ENCODE assay signal across 19 mouse cellular contexts in the genomic region with DNA sequence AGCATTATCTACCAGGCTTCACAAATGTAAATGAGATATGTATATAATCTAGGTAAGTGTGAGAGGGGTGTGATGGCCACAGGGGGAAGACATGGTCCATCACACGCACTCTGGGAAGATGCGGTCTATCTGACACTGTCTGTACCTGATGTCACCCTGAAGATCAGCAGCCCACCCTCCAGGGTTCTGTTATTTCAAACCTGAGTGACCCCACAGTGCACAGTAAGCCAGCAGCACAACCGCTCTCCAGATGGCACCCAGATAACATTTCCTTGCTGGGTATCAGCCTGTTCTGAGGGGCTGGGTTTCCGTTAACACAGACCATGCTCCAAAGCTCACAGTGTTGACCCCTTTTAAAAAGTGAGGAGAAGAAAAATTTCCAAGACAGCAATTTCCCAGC.
"Had no signal": no experiment of that assay in that cellular context is flagged by ENCODE, and none has a peak within 500 bp of the region (broad histone marks: within the 10 kb centered on the region; RNA-seq: fewer than 3 reads in every experiment).

No protein-coding gene starts in this region.

- H3K36me3 ChIP-seq: limb, embryonic 10.5 days; limb, embryonic 13.5 days; liver, embryonic 13.5 days had no signal

- H3K27me3 ChIP-seq: liver, embryonic 13.5 days had no signal

- H3K9ac ChIP-seq: limb, embryonic 13.5 days; liver, embryonic 13.5 days had no signal

- H3K4me1 ChIP-seq: limb, embryonic 13.5 days; liver, embryonic 13.5 days had no signal

- DNase-seq: kidney, adult 9 months; kidney, postnatal 25 days; layer of hippocampus, adult 9-11 months; liver; liver, embryonic 13.5 days; lung, adult 2 months; lung, postnatal 14 days; lung, postnatal 4 days; midbrain, embryonic 14.5 days; right cerebral cortex, adult 18-20 months; right cerebral cortex, postnatal 14 days; right cerebral cortex, postnatal 4 days; thymus, postnatal 25 days had no signal

- H3K4me2 ChIP-seq: limb, embryonic 13.5 days; liver, embryonic 13.5 days; midbrain, embryonic 11.5 days had no signal

- H3K4me3 ChIP-seq: layer of hippocampus, adult 2 months; limb, embryonic 10.5 days; limb, embryonic 13.5 days; liver, embryonic 13.5 days had no signal

- H3K9me3 ChIP-seq: limb, embryonic 10.5 days; limb, embryonic 13.5 days; liver, embryonic 13.5 days had no signal

- H3K27ac ChIP-seq: layer of hippocampus, adult 2 months; limb, embryonic 10.5 days; limb, embryonic 13.5 days; liver, embryonic 13.5 days; stomach, postnatal 0 days had no signal

- ATAC-seq: intestine, postnatal 0 days had no signal
